Mouse (Mus musculus) urinary bladder, postnatal 36 days (tissue): ENCODE data around the gene Lrrc39.

Experiments used
- DNase-seq, 2 experiments: peaks; one replicate each; pipeline ENCODE4 v3.0.0; 2022; ENCODE audit warnings: low spot score in 2 of 2, mixed read lengths in 1 of 2

Lrrc39 gene

GRCm38 (mm10) chr3:116604570-116604969 lies 41.8 kb downstream of the Lrrc39 start:
- DNase-seq = no peak

- peak; percentile 17 to 23 for DNase-seq
Observed at GRCm38 (mm10) chr3:116614295-116614892, 51.6 kb downstream of the Lrrc39 start, which contains the start of gene Trmt13. Gene Trmt13 (minus strand): TSS chr3:116614587.

GRCm38 (mm10) chr3:116615318-116616068 lies 52.7 kb downstream of the Lrrc39 start:
- no peak for DNase-seq

GRCm38 (mm10) chr3:116618855-116619254 lies 56.1 kb downstream of the Lrrc39 start:
- no peak for DNase-seq

- DNase-seq = no peak
Observed at GRCm38 (mm10) chr3:116620636-116621370, 58.0 kb downstream of the Lrrc39 start.

- DNase-seq = no peak
Observed at GRCm38 (mm10) chr3:116622641-116623040, 59.9 kb downstream of the Lrrc39 start.

GRCm38 (mm10) chr3:116631459-116631858 lies 68.7 kb downstream of the Lrrc39 start:
- DNase-seq = no peak
